Mouse (Mus musculus): Measurements from ENCODE around the gene Map2k2. TPM values are rescaled to one million over a fixed set of nuclear protein-coding genes. Genes with fewer than 3 reads are reported as not detected.

Gene Map2k2
- total and polyA plus RNA-seq, 3 experiments: 147 to 212 TPM; not detected in 1

DNA sequence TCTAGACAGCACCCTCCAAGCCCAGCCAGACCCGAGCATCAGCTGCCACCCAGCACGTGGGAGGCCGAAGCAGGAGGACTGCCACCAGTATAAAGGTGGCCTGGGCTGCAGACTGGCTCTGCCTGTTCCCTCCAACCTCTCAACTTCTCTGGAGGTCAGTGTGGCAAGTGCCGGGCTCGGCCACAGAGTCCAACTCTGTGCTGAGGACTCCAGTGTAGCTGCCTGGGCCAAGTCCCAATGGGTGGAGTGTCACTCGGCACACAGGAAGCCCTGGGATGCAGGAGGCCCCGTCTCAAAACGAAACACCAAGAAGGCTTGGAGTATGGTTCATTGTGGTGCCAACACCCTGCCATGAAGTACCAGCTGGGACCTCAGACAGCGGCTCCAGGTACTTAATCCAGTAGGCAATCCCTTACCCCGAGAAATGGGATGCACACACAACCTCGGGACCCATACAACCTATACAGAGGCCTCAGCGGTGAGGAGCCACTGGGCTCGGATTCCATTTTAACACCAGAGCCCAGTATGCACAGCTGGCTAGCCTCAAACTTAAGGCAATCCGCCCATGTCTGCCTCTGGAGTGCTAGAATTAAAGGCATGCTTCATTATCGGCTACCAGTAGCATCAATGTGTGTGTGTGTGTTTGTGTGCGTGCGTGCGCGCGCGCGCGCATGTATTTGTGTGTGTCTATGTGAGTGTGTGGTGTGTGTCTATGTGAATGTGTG, 48.1 kb upstream of the Map2k2 start:
- Histone ChIP-seq H3K4me1 (ENCODE audit: control insufficient read depth in 1 of 2, insufficient read depth in 2 of 2, low read length in 2 of 2) (peaks cover 3 to 8% of the 10 kb centered on the region in 2 experiments; a peak in 2 of 4 replicates), H3K79me2 (ENCODE audit: control insufficient read depth, insufficient read depth, low read length, poor library complexity) (peaks cover 45% of the 10 kb centered on the region)

GRCm38 (mm10) chr10:81058896-81059295, 46.8 kb upstream of the Map2k2 start:
- Histone ChIP-seq H3K36me3 (ENCODE audit: control insufficient read depth in 1 of 2, insufficient read depth in 2 of 2, low read length in 2 of 2) (peaks cover 0 to 2% of the 10 kb centered on the region in 2 experiments; a peak in 2 of 4 replicates), H3K27me3 (ENCODE audit: control insufficient read depth in 1 of 2, insufficient read depth in 2 of 2, low read length in 2 of 2) (no peaks in the 10 kb centered on the region), H3K4me1 (ENCODE audit: control insufficient read depth in 1 of 2, insufficient read depth in 2 of 2, low read length in 2 of 2) (peaks cover 3 to 8% of the 10 kb centered on the region in 2 experiments; a peak in 2 of 4 replicates), H3K4me3 (ENCODE audit: control insufficient read depth in 1 of 2, insufficient read depth in 1 of 2, low read depth in 2 of 2, low read length in 2 of 2) (peak overlapping the region in 1 of 2 experiments; percentile 79; a peak in 2 of 4 replicates), H3K9ac (ENCODE audit: control insufficient read depth, low read depth, low read length, poor library complexity, severe bottlenecking) (no peak overlapping the region), H3K79me2 (ENCODE audit: control insufficient read depth, insufficient read depth, low read length, poor library complexity) (peaks cover 45% of the 10 kb centered on the region), H3K27ac (ENCODE audit: control insufficient read depth, low read depth, low read length) (no peak overlapping the region), H3K9me3 (replicated peaks; ENCODE audit: insufficient read depth, low read length) (no peaks in the 10 kb centered on the region)
- DNase-seq (ENCODE audit: low read depth, low spot score): no peak
- TF ChIP-seq EP300 (IDR thresholded peaks at IDR 0.05; ENCODE audit: low read depth in 1 of 2, low read length in 2 of 2): no peak
- no peak for TF ChIP-seq MAX (IDR thresholded peaks at IDR 0.05; ENCODE audit: low read length)
- no peak for TF ChIP-seq HCFC1 (IDR thresholded peaks at IDR 0.05; ENCODE audit: low read depth, low read length)
- TF ChIP-seq POLR2A (IDR thresholded peaks at IDR 0.05; ENCODE audit: control insufficient read depth in 1 of 2, insufficient read depth in 1 of 2, low read depth in 1 of 2, low read length in 2 of 2, poor library complexity in 1 of 2): no peak
- no peak for TF ChIP-seq GABPA (IDR thresholded peaks at IDR 0.05; ENCODE audit: low read depth, low read length)
- no peak for TF ChIP-seq JUND (IDR thresholded peaks at IDR 0.05; ENCODE audit: low read depth, low read length)
- no peak for TF ChIP-seq NRF1 (IDR thresholded peaks at IDR 0.05; ENCODE audit: insufficient read depth, low read depth, low read length, poor library complexity, severe bottlenecking)
- no peak for TF ChIP-seq USF1 (IDR thresholded peaks at IDR 0.05; ENCODE audit: low read depth, low read length)
- TF ChIP-seq SIN3A (IDR thresholded peaks at IDR 0.05; ENCODE audit: low read length): no peak
- no peak for TF ChIP-seq ZMIZ1 (IDR thresholded peaks at IDR 0.05; ENCODE audit: low read depth, low read length)
- TF ChIP-seq MYC (IDR thresholded peaks at IDR 0.05; ENCODE audit: low read depth, low read length): no peak
- no peak for TF ChIP-seq BHLHE40 (IDR thresholded peaks at IDR 0.05; ENCODE audit: borderline replicate concordance, low read depth, low read length)
- TF ChIP-seq TBP (IDR thresholded peaks at IDR 0.05; ENCODE audit: low read depth, low read length): no peak
- TF ChIP-seq TCF12 (IDR thresholded peaks at IDR 0.05; ENCODE audit: low read depth, low read length): no peak
- TF ChIP-seq KAT2A (conservative IDR thresholded peaks at IDR 0.05; ENCODE audit: low read depth, low read length): no peak
- TF ChIP-seq ZC3H11A (IDR thresholded peaks at IDR 0.05; ENCODE audit: low read depth, low read length): no peak
- no peak for TF ChIP-seq GATA1 (IDR thresholded peaks at IDR 0.05; ENCODE audit: low read depth, low read length)
- no peak for TF ChIP-seq MYB (IDR thresholded peaks at IDR 0.05; ENCODE audit: low read depth, low read length)

More for the DNA sequence above, 48.1 kb upstream of the Map2k2 start:
- Histone ChIP-seq H3K27me3 (ENCODE audit: control insufficient read depth in 1 of 2, insufficient read depth in 2 of 2, low read length in 2 of 2) (no peaks in the 10 kb centered on the region), H3K27ac (ENCODE audit: control insufficient read depth, low read depth, low read length) (no peak overlapping the region), H3K36me3 (ENCODE audit: control insufficient read depth in 1 of 2, insufficient read depth in 2 of 2, low read length in 2 of 2) (peaks cover 0 to 2% of the 10 kb centered on the region in 2 experiments; a peak in 2 of 4 replicates), H3K9me3 (replicated peaks; ENCODE audit: insufficient read depth, low read length) (no peaks in the 10 kb centered on the region), H3K4me3 (ENCODE audit: control insufficient read depth in 1 of 2, insufficient read depth in 1 of 2, low read depth in 2 of 2, low read length in 2 of 2) (no peak overlapping the region), H3K9ac (ENCODE audit: control insufficient read depth, low read depth, low read length, poor library complexity, severe bottlenecking) (no peak overlapping the region)
- no peak for DNase-seq (ENCODE audit: low read depth, low spot score)
- TF ChIP-seq POLR2AphosphoS5 (IDR thresholded peaks at IDR 0.05; ENCODE audit: borderline replicate concordance, low read depth, low read length) (no peak), CTCF (IDR thresholded peaks at IDR 0.05 in 2 of 3, conservative IDR thresholded peaks at IDR 0.05 in 1 of 3; ENCODE audit: control insufficient read depth in 1 of 3, insufficient read depth in 1 of 3, low read depth in 2 of 3, low read length in 3 of 3, poor library complexity in 1 of 3, severe bottlenecking in 1 of 3) (no peak), NELFE (IDR thresholded peaks at IDR 0.05; ENCODE audit: low read depth, low read length) (no peak), EP300 (IDR thresholded peaks at IDR 0.05; ENCODE audit: low read depth in 1 of 2, low read length in 2 of 2) (no peak), ZKSCAN1 (IDR thresholded peaks at IDR 0.05; ENCODE audit: low read depth, low read length) (no peak), GABPA (IDR thresholded peaks at IDR 0.05; ENCODE audit: low read depth, low read length) (no peak), KAT2A (conservative IDR thresholded peaks at IDR 0.05; ENCODE audit: low read depth, low read length) (no peak), MYC (IDR thresholded peaks at IDR 0.05; ENCODE audit: low read depth, low read length) (no peak), MAX (IDR thresholded peaks at IDR 0.05; ENCODE audit: low read length) (no peak), TAL1 (IDR thresholded peaks at IDR 0.05; ENCODE audit: low read length) (no peak), E2F4 (IDR thresholded peaks at IDR 0.05; ENCODE audit: borderline replicate concordance, low read depth, low read length) (no peak), ZC3H11A (IDR thresholded peaks at IDR 0.05; ENCODE audit: low read depth, low read length) (no peak), UBTF (IDR thresholded peaks at IDR 0.05; ENCODE audit: borderline replicate concordance, insufficient read depth, low read depth, low read length) (no peak), HCFC1 (IDR thresholded peaks at IDR 0.05; ENCODE audit: low read depth, low read length) (no peak), GATA1 (IDR thresholded peaks at IDR 0.05; ENCODE audit: low read depth, low read length) (no peak)

Measured in MEL (cell line).